Mouse (Mus musculus): ENCODE data around the gene Atg9a.

DNA sequence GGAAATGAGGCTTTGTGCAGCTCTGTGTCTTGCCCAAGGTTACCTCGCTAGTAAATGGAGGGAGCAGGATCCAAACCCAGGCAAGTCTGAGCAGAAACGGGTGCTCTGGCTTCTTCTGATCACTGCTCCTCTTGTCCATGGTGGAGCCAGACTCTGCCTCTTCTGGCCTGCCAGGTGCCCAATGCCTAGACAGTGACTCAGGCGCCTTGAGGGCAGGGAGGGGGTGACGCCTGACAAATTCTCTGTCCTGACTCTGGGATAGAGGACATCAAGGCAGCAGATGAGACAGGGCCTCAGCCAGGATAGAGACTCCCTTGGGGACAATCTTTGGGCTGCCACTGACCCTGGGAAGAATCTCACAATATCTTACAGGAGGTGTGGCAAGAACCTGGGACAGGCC is 39.2 kb upstream of the Atg9a start:
- no peak for TF ChIP-seq CTCF (IDR thresholded peaks at IDR 0.05; ENCODE audit: low read depth)
- no peak for TF ChIP-seq EP300 (IDR thresholded peaks at IDR 0.05; ENCODE audit: low read depth)
